Mouse (Mus musculus) thymus, postnatal 0 days (tissue): ENCODE measurements around the gene Cdc45. TPM values are rescaled to one million over a fixed set of nuclear protein-coding genes. Genes with fewer than 3 reads are reported as not detected.

Experiments used
- DNase-seq: peaks from one replicate; pipeline ENCODE4 v3.0.0-alpha.2; 2015; ENCODE audit warnings: low spot score
- polyA plus RNA-seq: library from polyadenylated mRNA; unstranded; fragments of >200 nt; fragmentation: Nextera tagmentation; extraction: Ambion mirVana; gene quantifications from 2 replicates; pipeline ENCODE4 v1.2.1, GENCODE M21; 2015

The Cdc45 gene
- polyA plus RNA-seq, 1 experiment from 2014 or later = 60.7 TPM

DNA sequence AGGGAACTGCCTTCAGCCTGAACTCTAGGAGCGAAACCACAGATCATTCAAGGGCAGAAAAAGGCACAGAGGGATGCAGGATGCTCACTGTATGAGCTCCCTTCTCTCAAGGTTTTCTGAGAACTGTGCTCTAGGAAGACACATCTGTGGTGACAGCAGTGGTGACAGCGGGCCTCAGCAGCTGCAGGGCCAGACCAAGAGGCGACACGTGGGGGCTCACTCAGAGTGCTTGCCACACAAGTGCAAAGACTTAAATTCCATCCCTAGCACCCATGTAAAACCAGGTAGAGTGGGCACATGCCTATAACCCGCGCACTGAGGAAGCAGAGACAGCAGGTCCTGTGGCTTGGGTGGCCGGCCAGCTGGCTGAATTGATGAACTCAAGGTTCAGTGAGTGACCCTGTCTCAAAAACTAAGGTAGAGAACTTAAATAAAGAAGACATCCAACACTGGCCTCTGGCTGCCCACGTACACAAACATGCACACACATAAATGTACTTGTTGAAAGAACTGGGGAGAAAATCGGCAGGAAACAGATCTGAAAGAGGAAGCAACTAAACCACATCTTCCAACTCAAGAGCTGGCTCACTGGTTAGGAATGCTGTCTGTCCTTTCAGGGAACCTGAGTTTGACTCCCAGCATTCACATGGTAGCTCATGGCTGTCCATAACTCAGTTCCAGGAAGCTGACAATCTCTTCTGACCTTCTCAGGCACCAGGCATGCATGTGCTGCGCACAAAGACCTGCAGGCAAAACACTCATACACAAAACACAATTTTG lies 23.0 kb downstream of the Cdc45 start:
- no peak for DNase-seq

- no peak for DNase-seq
These were observed 25.1 kb downstream of the Cdc45 start for GRCm38 (mm10) chr16:18786652-18787051.

- no peak for DNase-seq
These were observed 26.3 kb downstream of the Cdc45 start for GRCm38 (mm10) chr16:18785485-18785884.

DNA sequence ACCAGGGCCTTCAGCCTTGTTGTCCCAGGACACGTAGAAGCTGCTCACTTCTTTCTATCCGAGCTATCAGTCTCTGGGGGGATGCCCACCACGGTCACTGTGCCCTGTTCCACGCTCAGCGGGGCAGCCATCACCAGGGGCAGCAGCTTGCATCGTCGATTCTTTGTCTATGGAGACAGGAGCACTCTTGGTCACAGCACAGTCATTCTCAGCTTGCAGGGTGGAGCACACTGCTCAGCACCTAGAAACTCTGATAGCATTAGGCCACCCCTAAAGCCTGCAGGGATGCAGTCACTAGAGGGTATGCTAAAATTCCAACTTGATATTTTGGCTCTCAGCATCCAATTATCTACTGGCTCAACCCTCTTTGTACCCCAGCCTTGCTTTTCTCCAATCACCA lies 26.8 kb downstream of the Cdc45 start:
- DNase-seq = no peak

DNA sequence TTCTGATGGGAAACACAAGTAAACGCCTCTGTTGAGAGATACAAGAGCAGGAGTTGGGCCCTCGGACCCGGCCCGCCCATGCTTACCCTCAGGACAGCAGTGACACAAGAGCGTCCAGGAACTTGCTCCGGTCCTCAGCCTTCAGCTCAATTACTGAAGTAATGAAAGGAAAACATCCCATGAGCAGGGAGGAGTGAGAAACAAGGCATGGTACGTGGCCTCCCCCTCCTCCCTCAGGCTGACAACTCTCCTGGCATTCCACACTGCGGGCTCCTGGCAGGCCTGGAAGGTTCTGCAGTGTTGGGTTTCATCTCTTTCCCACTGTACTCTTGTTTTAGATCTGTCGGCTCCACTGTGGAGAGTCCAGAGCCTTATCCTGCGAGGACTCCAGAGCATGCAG lies 30.0 kb downstream of the Cdc45 start:
- DNase-seq = no peak

DNA sequence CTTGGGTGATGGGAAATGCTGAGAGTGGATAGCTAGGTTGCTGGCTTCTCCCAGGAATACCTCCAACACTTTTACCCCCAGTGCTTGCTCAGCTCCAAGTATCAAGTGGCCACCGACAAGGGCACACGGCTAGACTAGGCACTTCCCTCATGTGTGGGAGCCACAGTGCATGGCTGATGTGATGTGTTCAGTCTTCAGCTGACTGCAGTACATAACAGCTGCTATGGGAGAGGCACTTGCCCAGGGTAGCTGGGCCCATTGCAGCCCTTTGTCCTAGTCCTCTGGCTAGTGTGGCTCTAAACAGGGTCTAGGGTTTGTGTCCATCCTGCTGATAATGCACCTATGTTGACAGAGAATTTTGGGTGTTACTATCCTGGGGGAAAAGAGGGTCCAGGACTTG lies 33.3 kb downstream of the Cdc45 start:
- no peak for DNase-seq

- DNase-seq = no peak
These were observed 34.4 kb downstream of the Cdc45 start for GRCm38 (mm10) chr16:18777101-18778080.

- no peak for DNase-seq
These were observed 35.2 kb downstream of the Cdc45 start, which contains the start of gene Cldn5 for GRCm38 (mm10) chr16:18776556-18777100. Cldn5 (plus strand) TSS chr16:18776847.

GRCm38 (mm10) chr16:18775621-18776555 lies 35.9 kb downstream of the Cdc45 start:
- no peak for DNase-seq

GRCm38 (mm10) chr16:18773936-18774335 lies 37.9 kb downstream of the Cdc45 start:
- no peak for DNase-seq

GRCm38 (mm10) chr16:18769501-18769900 lies 42.3 kb downstream of the Cdc45 start:
- no peak for DNase-seq

- DNase-seq = no peak
These were observed 45.4 kb downstream of the Cdc45 start for GRCm38 (mm10) chr16:18766390-18766789.

DNA sequence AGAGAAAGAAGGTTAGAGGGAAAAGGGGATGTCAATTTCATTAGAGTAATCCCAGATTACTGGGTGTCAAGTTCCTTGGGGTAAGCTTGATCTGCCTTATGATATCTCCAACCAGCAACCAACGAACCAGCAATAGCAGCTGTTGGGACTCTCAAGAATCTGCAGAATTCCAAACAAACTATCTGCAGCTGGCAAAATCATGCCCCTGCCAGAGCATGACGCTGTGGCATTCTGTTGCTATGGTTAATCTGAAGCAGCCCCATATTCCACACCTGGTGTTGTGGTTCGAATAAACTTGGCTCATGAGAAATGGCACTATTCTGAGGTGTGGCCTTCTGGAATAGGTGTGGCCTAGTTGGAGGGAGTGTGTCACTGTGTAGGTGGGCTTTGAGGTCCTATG lies 48.8 kb downstream of the Cdc45 start:
- DNase-seq = no peak

DNA sequence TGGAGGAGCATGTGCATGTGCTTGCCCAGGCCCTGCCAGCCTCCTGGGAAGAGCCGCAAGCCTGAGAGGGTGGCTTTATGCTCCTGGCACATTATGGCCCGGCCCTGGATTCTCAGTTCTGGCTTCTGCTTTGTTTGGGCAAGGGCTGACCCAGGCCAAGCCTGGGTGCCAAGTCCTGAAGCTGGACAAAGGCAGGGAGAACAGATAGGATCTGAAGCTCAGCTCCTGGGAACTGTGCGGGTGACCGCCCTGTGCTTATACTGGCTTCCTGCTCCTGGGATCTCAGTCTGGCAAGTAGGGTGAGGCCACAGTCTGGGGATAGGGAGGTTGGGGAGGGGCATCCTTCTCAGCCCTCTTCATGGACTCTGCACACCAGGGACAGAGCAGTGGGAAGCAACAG lies 50.1 kb downstream of the Cdc45 start:
- no peak for DNase-seq

DNA sequence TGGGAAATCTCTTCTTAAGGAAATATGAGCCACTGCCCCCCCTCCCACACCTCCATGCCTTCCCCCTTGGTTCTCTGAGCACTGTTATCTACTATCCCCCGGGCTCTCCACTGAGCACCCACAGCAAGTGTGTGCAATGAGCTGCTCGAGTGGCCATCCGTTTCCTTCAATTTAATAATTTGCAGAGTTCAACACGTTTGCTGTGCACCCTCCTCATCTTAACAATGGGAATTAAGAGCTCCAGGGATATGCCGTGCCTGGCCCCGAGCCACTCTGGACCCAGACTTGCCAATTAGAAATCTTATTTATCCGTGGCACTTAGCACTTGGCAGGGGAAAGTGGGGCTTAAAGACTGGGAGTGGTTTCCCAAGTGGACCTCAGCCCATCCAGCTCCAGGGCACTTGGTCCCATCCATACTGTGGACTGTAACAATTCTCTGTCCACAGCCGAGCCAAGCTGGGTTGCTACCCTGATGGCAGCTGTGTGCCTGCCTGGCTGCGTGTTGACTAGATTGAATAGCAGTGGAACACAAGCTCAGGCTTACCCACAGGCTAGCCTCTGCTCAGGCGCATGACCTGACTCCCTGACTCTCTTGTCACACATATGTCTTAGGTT lies 59.8 kb downstream of the Cdc45 start:
- DNase-seq = no peak

GRCm38 (mm10) chr16:18751101-18751500 lies 60.7 kb downstream of the Cdc45 start:
- no peak for DNase-seq

- no peak for DNase-seq
These were observed 65.3 kb downstream of the Cdc45 start for GRCm38 (mm10) chr16:18746268-18747122.

DNA sequence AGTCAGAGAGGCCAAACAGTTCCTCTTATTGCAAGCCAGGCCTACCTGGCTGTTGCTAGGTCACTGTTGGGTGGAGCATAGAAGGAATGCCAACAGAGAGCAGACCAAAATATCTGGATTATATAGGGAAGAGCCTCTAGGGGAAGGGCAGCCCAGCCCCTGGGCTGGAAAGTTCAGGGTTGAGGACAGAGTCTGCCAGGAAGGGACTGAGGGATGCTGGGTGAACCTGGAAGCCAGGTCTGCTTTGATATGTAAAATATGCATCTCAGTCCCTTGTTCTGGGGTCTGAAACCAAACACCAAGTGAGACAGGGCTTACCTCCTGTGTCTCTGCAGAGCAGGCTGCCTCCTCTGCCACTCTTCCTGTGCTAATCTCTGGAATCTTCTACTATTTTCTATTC lies 73.5 kb downstream of the Cdc45 start:
- DNase-seq = no peak
